Mouse (Mus musculus): ENCODE measurements at regions not wholly inside any gene's neighbourhood (a gene's known extent, or its start where the extent isn't known, plus 50 kb on each side); places are given as distances from the start of the nearest gene placed in this dataset.

GRCm38 (mm10) chr12:12764586-12764985, 177.1 kb downstream of the Mycn start:
- TF ChIP-seq CTCF (IDR thresholded peaks at IDR 0.05; ENCODE audit: low read depth), result no peak
- TF ChIP-seq EP300 (IDR thresholded peaks at IDR 0.05; ENCODE audit: low read depth), result no peak

Data from liver, postnatal 0 days (tissue).